Mouse (Mus musculus): ENCODE measurements around the gene Bco1.
A peak's percentile ranks its signal among the peaks of the same experiment; 100 is the strongest.

The Bco1 gene

DNA sequence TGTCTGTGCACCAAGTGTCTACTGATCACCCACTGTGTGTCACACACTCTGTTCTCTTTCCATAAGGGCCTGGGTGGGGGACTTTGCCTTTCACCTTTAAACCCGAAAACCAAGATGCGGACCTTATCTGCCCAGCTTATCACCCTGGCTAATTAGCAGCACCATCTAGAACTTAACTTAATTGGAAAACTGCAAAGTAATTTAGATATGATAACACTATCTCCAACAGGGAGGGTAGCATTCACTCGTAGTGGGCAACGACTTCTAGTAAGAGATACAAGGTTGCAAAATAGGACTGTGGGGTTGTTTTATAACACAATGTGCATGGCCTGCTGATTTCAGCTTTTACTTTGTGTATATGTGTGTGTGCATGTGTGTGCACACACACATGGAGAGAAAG lies 5.9 kb upstream of the Bco1 start:
- no peak for DNase-seq (ENCODE audit: low spot score)

DNA sequence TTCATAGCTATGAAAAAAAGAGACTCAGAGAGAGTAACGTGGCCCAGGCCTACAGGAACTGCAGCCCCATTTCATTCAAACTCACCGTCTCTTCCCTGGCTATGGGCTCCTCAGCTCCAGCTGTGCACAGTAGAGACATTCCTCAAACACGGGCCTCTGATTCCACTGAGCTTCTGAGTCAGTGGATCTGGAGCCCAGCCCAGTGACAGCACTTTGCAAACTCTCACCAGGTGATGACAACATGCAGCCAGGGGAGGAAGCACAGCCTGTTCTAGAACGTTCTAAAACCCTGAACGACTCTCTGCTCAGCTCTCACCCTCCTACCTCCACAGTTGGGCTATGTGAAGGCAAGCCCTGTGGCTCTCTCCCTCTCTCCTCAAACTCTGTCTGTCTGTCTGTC lies 1.6 kb upstream of the Bco1 start:
- DNase-seq (ENCODE audit: low spot score) = no peak

DNA sequence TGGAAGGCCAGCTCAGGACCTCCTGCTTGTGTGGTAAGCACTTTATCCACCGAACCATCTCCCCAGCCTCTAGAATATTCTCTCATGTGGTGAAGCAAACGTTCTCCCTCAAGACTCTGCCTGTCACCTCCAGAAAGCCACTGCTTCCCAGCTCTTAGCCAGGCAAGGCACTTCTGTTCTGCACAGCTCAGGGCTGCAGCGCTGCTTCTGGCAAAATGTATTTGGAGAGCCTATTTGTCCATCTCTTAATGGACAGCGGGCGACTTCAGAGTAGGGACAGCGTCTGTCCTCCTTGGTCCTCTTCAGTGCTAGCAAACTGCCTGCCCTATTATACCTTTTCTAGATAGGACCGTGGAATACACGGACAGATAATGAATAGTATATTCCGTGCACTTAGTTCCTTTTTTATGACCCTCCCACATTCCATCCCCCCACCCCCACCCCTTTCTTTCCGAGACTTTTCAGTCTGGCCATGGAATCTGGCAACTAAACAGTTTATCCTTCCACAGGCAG lies 1.5 kb downstream of the Bco1 start:
- no peak for DNase-seq (ENCODE audit: low spot score)

DNA sequence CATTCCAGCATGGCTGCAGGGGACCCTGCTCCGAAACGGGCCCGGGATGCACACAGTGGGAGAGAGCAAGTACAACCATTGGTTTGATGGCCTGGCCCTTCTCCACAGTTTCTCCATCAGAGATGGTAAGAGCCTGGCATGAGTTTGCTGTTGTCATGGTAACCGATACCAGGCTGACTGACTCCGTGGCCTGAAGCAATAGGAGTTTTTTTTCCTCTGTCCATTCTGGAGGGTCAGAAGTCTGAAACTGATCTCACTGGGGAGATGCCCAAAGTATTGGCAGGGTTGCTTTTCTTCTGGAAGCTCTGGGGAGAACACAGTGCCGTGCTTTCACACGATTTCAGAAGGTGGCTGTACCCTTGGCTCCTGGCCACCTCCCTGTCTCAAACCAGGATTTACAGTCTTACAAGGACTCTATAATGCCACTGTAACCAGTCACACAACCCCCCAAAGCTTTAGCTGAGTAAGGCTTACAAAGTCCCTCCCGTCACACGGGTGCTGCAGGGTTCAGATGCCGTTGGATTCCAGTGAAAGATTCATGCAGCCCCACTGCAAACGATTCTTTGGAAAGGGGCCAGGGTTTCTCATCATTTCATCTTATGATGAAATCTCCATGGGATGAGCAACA lies 2.0 kb downstream of the Bco1 start:
- DNase-seq (ENCODE audit: low spot score) = no peak

DNA sequence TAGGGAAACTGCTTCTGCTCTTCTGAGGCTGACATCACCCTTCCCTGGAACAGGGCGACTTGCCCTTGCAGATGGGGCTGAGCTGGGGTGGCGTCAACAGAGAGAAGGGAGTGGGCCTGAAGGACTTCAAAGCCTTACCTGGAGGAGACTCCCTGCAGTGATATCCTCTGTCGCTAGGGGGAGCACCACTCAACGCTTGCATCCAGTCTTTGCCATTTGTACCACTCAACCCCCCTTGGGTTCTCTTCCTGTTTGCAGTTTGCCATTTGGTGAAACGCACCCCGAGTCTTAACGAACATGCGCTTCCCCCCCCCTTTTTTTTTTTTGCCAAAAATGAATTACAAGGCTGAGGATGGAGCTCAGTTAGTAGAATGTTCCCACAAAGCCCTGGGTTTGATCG lies 11.9 kb downstream of the Bco1 start:
- peak; percentile 85 for DNase-seq (ENCODE audit: low spot score)

DNA sequence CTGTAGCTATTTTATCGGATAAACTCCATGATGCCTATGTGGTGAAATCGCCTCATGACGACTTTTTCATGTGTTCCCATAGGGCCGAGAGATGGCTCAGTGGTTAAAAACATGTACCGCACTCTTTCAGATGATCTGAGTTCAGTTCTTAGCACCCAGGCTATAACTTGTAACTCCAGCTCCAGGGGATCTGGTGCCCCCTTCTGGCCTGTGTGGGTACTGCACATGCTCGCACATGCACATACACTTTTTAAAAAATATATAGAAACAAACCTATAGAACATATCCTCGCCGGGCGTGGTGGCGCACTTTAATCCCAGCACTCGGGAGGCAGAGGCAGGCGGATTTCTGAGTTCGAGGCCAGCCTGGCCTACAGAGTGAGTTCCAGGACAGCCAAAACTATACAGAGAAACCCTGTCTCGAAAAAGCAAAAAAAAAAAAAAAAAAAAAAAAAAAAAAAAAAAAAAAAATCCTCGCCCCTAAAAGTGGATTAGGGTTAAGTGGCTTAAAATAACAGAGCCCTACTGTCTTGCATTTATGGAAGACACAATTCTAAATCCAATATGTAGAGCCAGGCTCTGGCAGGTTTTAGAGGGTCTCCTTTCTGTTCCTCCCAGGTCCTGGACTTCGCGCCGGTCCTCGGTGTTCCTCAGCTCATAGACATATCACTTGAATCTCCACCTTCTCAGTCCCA lies 13.5 kb downstream of the Bco1 start:
- no peak for DNase-seq (ENCODE audit: low spot score)

DNA sequence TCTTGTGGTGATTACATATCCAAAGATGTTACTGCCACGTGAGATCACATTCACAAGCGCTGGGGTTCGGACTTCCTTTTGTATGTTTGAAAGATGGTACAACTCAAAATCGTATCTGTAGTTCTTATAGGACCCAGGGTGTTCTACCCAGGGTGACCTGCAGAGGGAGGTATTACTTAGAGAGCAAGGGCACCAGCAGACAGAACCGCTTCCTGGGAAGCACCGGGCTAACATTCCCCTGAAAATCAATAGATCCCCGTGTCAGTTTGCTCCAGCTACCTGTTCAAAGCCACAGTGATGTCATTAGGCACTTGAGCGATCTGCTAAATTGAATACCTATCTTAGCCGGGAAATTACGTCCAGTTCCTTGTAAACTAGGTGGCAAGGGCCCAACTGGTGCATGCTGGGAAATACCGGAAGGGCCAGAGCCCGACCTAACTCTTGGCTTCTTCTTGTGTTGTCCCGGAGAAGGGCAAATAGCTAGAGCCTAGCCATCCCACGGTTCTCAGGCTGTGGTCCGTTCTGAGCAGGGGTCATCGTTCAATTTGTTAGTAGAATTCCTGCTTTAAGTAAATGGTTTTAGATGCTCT lies 14.2 kb downstream of the Bco1 start:
- DNase-seq (ENCODE audit: low spot score) = peak; percentile 54

DNA sequence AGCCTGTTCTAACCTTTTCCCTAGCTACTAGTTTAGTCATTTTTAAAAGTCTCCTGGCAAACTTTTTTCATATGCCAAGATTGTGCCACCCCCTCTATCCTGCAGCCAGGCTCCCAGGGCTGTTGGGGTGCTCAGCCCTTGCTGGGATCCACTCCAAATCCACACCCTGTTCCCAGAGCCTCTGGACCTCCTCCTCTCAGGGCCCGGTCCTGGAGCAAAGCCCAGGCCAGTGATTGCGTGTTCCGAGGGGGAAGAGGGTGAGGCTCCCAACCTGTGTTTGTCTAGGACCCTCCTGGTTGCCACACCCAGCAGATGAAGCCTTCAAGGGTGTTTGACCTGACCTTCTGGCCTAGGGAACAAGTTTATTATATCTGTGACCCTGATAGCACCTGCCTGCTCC lies 16.0 kb downstream of the Bco1 start:
- no peak for DNase-seq (ENCODE audit: low spot score)

DNA sequence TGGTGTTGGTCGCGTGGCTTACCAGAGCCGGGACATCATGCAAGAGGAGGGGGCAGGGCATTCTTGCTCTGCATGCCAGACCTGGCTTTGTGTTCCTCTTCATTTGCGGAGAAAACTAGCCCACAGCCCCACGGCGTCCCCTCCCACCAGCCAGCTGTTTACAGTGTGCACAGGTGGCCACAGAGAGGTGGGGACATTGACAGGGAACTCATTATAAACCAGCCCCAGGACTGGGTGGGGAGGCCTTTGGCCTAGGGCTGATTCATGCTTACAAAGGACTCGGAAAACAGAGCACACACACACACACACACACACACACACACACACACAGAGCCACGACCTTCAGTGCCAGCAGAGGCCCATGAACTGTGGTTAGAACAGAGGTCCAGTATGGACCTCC lies 16.6 kb downstream of the Bco1 start:
- no peak for DNase-seq (ENCODE audit: low spot score)

DNA sequence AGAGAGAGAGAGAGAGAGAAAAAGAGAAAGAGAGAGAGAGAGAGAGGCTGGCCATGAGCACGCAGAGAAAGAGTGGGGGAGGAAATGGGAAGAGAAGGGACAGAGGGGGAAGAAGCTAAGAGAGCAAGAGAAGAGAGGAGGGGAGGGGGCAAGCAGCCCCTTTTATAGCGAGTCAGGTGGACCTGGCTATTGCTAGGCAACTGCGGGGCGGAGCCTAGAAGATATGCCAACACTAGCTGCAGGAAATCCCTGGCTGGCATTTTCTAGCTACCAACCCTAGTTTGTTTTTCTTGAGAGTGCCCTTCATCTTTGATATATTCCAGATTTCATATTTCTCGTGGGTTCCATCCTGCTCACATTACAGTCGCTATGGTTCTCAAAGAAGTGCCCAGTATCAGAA lies 19.4 kb downstream of the Bco1 start:
- no peak for DNase-seq (ENCODE audit: low spot score)

DNA sequence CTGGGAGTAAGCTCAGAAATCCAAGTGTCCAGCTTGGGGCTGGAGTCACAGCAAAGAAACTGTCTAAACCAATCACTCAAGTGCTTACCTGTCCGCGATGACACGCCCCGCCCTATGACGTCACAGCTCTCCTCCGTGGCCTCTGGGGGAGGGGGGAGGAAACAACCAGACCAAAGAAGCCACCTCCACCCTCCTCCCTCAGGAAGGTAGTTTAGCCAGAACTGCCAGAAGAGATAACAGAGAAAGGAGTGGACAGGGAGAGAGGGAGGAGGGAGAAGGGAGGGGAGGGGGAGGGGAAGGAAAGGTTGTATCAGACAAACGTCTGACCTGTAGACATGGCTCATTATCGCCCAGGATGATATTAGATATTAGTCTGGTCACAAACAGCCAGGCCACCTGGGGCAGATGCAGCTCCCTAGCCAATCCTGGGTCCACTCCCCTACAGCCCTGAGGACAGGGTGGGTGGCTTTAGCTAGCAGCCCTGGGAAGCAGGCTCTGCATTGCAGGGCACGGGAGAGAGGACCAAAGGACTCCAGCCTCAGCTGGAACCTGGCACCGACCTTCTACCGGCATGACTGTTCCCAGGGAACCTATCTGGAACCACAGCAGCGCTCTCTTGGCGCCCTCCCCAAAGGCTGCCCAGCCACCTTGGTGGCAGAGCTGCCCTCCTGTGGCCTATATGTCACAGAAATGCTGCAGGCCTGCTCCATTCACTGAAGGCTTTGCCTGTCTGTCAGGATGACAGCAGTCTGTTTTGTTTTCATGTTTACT lies 20.2 kb downstream of the Bco1 start:
- no peak for DNase-seq (ENCODE audit: low spot score)

DNA sequence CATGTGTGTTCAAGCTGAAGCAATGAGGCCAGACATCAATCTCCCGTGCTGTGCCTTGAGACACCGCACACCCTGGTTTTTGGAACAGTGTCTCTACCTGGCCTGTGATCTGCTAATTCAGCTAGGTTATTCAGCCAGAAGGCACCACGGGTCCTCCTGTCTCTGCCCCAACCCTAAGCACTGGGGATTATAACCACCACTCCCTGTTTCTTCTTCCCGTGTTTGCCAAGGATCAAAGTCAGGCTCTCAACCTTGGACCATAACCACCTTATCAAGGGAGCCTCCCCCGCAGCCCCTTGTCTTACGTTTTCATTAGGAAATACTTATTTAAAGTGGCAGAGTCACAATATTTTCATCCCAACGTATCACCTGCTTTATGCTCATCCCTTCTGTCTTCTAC lies 20.9 kb downstream of the Bco1 start:
- no peak for DNase-seq (ENCODE audit: low spot score)

DNA sequence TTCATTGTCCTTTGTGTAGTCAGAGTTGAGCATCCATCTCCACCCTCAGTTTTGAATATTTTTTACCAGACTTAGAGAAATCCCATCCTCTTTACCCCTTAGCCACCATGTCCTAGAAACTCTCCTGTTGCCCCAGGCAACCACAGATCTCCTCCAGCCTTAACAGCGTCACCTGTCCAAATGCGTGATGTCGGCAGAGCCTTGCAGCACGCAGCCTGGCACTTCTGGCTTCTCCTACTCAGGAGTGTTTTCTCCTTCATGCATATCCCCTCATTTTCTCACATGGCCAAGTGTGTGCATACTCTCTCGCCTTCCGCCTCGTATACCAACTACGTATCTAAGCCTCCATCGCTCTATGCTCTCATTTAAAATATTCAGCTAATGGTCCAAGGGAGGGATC lies 22.8 kb downstream of the Bco1 start:
- DNase-seq (ENCODE audit: low spot score) = no peak

DNA sequence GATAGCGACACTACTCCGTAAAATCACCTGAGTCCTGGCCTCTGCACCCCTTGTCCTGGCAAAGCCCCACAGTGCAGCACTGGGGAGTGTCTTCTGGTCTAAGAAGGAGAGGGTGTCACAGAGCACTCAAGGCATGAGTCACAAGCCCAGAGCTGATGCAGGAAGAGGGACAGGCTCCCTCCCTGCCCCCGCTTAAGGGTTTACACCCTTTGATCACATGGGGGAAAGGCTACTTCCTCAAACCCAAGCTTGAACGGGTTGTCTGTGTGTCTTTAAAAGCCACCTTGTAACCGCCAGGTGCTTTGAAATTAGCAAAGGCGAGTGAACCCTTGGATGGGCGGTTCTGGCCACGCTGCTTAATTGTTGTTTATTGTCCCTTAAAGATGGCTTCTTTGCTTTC lies 25.6 kb downstream of the Bco1 start:
- DNase-seq (ENCODE audit: low spot score) = no peak

DNA sequence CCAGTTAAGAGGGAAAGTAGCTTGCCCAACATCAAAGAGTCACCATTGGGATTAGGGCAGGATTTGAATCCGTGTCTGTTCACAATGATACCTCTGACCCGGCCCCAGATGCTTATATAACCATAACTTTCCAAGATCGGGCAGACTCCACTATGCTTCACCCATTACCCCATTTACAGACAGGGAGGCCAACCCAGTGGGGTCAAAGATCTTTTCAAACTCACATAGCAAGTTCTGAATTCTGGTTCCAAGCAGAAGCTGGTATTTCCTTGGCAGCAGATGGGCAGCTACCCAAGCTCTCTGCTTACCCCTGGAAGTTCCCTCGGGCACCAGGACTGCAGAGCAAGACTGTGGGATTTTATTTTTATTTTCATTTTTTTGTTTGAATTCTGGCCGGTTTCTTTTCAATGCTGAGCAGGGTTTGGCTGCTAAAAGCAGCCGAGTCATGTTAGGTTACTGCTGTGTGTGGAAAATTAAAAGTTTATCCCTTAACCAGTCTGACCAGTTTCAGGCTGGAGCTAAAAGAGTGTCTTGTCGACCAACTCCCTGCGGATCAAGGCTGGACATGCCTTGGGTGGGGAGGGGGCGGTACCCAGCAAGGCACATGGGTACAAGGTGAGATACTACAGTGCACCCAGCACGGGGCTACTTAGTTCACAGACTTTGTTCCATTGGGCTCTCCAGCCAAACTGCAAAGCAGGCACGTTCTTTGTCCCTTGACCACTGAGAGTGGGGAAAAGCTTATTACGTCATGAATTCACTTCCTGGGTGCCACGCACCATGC lies 28.4 kb downstream of the Bco1 start:
- DNase-seq (ENCODE audit: low spot score) = no peak

DNA sequence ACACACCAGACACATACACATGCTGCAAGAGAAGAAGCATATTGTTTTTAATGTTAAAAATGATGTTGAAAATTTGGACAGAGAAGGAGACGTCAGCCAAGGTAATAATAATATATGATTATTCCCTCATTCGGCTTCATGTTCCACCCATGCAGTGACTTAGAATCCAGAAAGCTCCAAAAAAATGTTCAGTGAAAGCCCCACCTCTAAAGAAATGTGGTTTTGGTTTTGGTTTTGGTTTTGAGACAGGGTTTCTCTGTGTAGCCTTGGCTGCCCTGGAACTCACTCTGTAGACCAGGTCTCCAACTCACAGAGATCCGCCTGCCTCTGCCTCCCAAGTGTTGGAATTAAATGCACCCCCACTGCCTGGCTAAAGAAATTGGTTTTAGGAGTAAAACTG lies 30.2 kb downstream of the Bco1 start:
- DNase-seq (ENCODE audit: low spot score) = no peak

DNA sequence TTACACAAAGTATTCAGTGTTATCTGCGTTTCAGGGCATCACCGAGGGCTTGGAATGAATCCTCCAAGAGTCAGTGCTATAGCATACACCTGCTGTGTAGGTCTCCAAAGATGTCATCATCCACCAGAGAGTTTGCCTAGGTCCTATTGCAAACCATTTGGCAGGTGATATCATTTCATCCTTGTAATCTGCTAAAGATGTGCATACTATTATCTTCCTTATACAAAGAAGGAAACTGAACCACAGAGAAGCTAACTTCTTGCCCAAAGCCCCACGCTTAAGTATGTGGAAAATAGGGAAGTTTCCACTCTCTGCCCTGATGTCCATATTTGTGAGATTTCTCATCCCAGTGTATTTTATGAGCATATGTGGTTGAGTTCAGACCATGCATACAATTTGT lies 30.8 kb downstream of the Bco1 start:
- no peak for DNase-seq (ENCODE audit: low spot score)

DNA sequence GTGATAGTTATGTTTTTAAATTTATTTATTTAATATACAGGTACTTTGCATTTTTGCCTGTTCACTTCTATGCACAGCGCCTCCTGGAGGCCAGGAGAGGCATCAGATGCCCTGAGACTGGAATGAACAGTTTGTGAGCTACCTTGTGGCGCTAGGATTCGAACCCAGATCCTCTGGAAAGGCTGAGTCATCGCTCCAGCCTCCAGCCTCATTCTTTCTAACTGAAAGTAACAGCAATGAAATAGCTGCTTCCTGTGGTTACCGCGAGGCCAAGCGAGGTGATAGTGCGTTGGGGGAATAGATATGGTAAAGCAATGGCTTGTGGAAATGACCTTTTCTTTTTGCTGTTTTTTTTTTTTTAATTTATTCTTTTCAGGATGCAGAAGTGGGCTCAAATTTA lies 31.4 kb downstream of the Bco1 start:
- DNase-seq (ENCODE audit: low spot score) = no peak

DNA sequence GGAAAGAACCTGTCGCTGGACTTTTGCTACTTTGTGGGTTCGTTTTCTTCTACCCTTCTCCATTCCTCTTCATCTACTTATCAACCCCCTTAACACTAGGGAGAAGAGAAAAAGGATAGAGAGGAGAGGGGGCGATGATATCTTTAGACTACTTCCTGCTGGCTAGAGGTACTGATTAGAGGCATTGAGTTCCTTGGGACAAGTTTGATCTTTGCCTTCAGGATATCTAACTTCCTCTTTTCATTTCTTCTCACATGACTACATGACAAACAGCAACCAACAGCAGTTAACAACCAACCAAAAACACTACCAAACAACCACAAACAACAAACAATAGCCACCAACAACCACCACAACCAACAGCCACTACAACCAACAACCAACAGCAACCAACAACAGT lies 38.0 kb downstream of the Bco1 start:
- DNase-seq (ENCODE audit: low spot score) = no peak

DNA sequence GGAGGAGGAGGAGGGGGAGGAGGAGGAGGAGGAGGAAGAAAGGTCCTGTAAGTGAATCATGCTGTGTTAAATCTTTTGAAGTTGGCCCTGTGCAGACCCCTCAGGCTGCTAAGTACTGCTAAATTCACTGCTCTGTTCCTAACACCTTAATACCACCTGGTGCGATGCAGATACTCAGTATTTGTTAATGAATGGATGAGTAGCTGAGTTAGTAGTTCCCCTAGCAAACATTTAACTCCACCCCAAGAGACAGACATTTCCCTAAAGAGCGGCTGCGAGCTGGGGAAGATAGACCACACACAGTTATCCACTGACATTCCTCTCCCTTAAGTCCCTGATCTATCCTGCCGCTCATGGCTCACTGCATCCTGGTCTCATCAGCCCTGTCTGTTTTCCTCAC lies 40.7 kb downstream of the Bco1 start:
- DNase-seq (ENCODE audit: low spot score) = no peak

DNA sequence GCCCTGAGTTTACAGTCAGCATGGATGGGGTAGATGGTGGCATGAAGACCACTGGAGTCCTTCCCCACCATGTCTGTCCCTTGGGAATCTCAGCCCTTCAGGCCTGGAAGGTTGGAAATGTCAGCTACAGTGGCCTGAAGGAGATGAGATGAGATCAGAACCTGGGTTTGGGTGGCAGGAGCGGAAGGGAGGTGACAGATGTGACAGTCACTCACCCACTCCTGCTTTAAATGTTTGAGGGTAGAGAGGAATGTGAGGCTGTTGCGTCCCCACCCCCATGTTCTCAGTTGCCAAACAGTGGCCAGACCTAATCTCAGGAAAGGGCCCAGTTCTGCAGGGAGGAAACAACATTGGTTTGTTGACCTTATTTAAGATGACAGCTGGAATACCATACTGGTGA lies 41.1 kb downstream of the Bco1 start:
- DNase-seq (ENCODE audit: low spot score) = no peak

DNA sequence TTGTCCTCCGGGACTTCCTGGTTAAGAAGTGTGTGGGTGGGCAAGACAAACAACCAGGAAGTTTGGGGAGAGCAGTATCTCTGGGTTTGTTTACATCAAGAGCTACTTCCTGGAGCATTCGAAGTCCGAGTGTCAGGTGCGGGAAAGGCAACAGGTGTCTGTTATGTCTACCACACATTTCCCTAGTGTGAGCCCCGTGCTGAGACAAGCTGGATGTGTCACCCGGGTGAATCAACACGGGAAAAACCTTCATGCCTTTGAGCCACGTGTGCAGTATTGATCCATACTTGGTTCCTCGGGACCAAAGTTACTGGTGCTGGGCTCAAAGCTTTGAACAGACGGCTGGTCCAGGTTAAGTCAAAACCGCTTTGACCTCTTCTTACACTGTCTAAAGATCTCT lies 41.7 kb downstream of the Bco1 start:
- no peak for DNase-seq (ENCODE audit: low spot score)

Data from embryo, embryonic 10.5 days (tissue).